14 mouse cellular contexts compared by ENCODE assay signal in genomic region chr17:49278973-49279727, GRCm38 (mm10).
A peak's percentile ranks its signal among the peaks of the same experiment; 100 is the strongest.
DNase-seq lines count a peak whose midpoint lies in the region; ATAC-seq and TF ChIP-seq lines count a peak whose summit lies in the region.
"Had no signal": no experiment of that assay in that cellular context is flagged by ENCODE, and none has a peak within 500 bp of the region (broad histone marks: within the 10 kb centered on the region; RNA-seq: fewer than 3 reads in every experiment).

No protein-coding gene starts in this region.

- TF ChIP-seq EP300 in heart, adult 2 months (IDR thresholded peaks at IDR 0.05; ENCODE audit: insufficient read depth, low read depth, low read length): no peak

- no peak for TF ChIP-seq CTCF in heart, adult 2 months (IDR thresholded peaks at IDR 0.05)

- no peak overlapping the region for H3K27ac ChIP-seq in heart, embryonic 10.5 days
- no peak overlapping the region for H3K27ac ChIP-seq in heart, adult 2 months
- 0 out of 2 replicates have a peak overlapping the region, but pooled peaks have one; percentile 15 for H3K27ac ChIP-seq in intestine, embryonic 16.5 days (ENCODE audit: low read length)
- peak overlapping the region; percentile 31; the same call in 1 of the 2 replicates for H3K27ac ChIP-seq in stomach, embryonic 15.5 days
- H3K27ac ChIP-seq: midbrain, embryonic 15.5 days had no signal

- H3K9ac ChIP-seq in heart, adult 2 months (ENCODE audit: low read depth, low read length): no peak overlapping the region
- no peak overlapping the region for H3K9ac ChIP-seq in intestine, embryonic 16.5 days (ENCODE audit: low read depth, low read length)
- no peak overlapping the region for H3K9ac ChIP-seq in stomach, embryonic 15.5 days
- H3K9ac ChIP-seq: midbrain, embryonic 15.5 days had no signal

- H3K4me3 ChIP-seq in heart, embryonic 10.5 days: no peak overlapping the region
- no peak overlapping the region for H3K4me3 ChIP-seq in heart, adult 2 months
- H3K4me3 ChIP-seq in intestine, embryonic 16.5 days (ENCODE audit: low read length): no peak overlapping the region
- no peak overlapping the region for H3K4me3 ChIP-seq in stomach, embryonic 15.5 days (replicated peaks)
- H3K4me3 ChIP-seq: midbrain, embryonic 15.5 days had no signal

- 79% methylated on average over 10 of the region's 10 CpGs for WGBS in heart, embryonic 10.5 days
- 81% methylated on average over 10 of the region's 10 CpGs for WGBS in heart, adult 2 months
- 50% methylated on average over 10 of the region's 10 CpGs for whole genome bisulfite sequencing in intestine, embryonic 16.5 days
- WGBS in stomach, embryonic 15.5 days: 57% methylated on average over 10 of the region's 10 CpGs

- no peaks in the 10 kb centered on the region for H3K79me2 ChIP-seq in heart, adult 2 months (replicated peaks; ENCODE audit: control insufficient read depth, insufficient read depth, low read length)

- no peaks in the 10 kb centered on the region for H3K27me3 ChIP-seq in heart, embryonic 10.5 days (ENCODE audit: insufficient read depth, poor library complexity, severe bottlenecking)
- H3K27me3 ChIP-seq in heart, adult 2 months (ENCODE audit: control insufficient read depth, insufficient read depth, low read length): no peaks in the 10 kb centered on the region
- no peaks in the 10 kb centered on the region for H3K27me3 ChIP-seq in intestine, embryonic 16.5 days (replicated peaks; ENCODE audit: control insufficient read depth, insufficient read depth, low read length)
- no peaks in the 10 kb centered on the region for H3K27me3 ChIP-seq in stomach, embryonic 15.5 days (replicated peaks)
- H3K27me3 ChIP-seq: midbrain, embryonic 15.5 days had no signal

- no peaks in the 10 kb centered on the region for H3K9me3 ChIP-seq in heart, embryonic 10.5 days
- H3K9me3 ChIP-seq in intestine, embryonic 16.5 days (ENCODE audit: control insufficient read depth, low read length): no peaks in the 10 kb centered on the region
- no peaks in the 10 kb centered on the region for H3K9me3 ChIP-seq in stomach, embryonic 15.5 days
- H3K9me3 ChIP-seq: midbrain, embryonic 15.5 days had no signal

- no peaks in the 10 kb centered on the region for H3K36me3 ChIP-seq in heart, embryonic 10.5 days
- no peaks in the 10 kb centered on the region for H3K36me3 ChIP-seq in heart, adult 2 months (ENCODE audit: control insufficient read depth, insufficient read depth, low read length)
- H3K36me3 ChIP-seq in intestine, embryonic 16.5 days (ENCODE audit: control insufficient read depth, insufficient read depth, low read length): no peaks in the 10 kb centered on the region
- H3K36me3 ChIP-seq in stomach, embryonic 15.5 days: no peaks in the 10 kb centered on the region
- H3K36me3 ChIP-seq: midbrain, embryonic 15.5 days had no signal

- intact Hi-C loops in heart, adult 2 months (cut with DNase I): no loop called here

- no peak overlapping the region for H3K4me2 ChIP-seq in intestine, embryonic 16.5 days (ENCODE audit: low read depth, low read length)
- H3K4me2 ChIP-seq in stomach, embryonic 15.5 days: no peak overlapping the region
- H3K4me2 ChIP-seq: midbrain, embryonic 15.5 days had no signal

- ATAC-seq in intestine, embryonic 16.5 days: no peak
- no peak for ATAC-seq in stomach, embryonic 15.5 days (ENCODE audit: insufficient read depth, low FRiP score, low read depth)
- ATAC-seq: CD4-positive, CD25-positive, alpha-beta regulatory T cell, adult 4 months; midbrain, embryonic 15.5 days had no signal

- peak; percentile 43 for DNase-seq in heart, embryonic 10.5 days (ENCODE audit: low spot score)
- no peak for DNase-seq in heart, adult 2 months
- DNase-seq in right cerebral cortex, postnatal 4 days: peak; percentile 11
- no peak for DNase-seq in right cerebral cortex, adult 2 months (ENCODE audit: low spot score in 2 of 2)
- DNase-seq in layer of hippocampus, postnatal 10 days (ENCODE audit: low spot score in 2 of 2): no peak
- no peak for DNase-seq in adipocyte (ENCODE audit: low spot score)
- DNase-seq: heart, postnatal 4 days; lung, adult 2 months; right cerebral cortex, adult 18-20 months; thymus, adult 18-20 months had no signal

- TF ChIP-seq POLR2A in heart, adult 2 months (IDR thresholded peaks at IDR 0.05; ENCODE audit: insufficient read depth, low read depth, low read length): no peak

- H3K4me1 ChIP-seq in heart, embryonic 10.5 days: no peaks in the 10 kb centered on the region
- H3K4me1 ChIP-seq in heart, adult 2 months (ENCODE audit: control insufficient read depth, insufficient read depth, low read length): no peaks in the 10 kb centered on the region
- 0 out of 2 replicates have a peak, but pooled peaks cover 4% of the 10 kb centered on the region for H3K4me1 ChIP-seq in intestine, embryonic 16.5 days (ENCODE audit: control insufficient read depth, insufficient read depth, low read length)
- no peaks in the 10 kb centered on the region for H3K4me1 ChIP-seq in stomach, embryonic 15.5 days
- H3K4me1 ChIP-seq: midbrain, embryonic 15.5 days had no signal

Comparison
In these comparisons a context has a peak if more than half of its experiments do, and no peak if none do; other contexts are left out.
1. DNase-seq: peak in heart, embryonic 10.5 days (single experiment) and right cerebral cortex, postnatal 4 days (single experiment); none in heart, adult 2 months (0 of 2), right cerebral cortex, adult 2 months (0 of 2), layer of hippocampus, postnatal 10 days (0 of 2) and adipocyte (single experiment).
2. H3K27ac ChIP-seq: peak in intestine, embryonic 16.5 days (single experiment) and stomach, embryonic 15.5 days (single experiment); none in heart, embryonic 10.5 days (single experiment) and heart, adult 2 months (single experiment).